Comparison of ENCODE assay signal across 17 mouse cellular contexts in genomic region chr6:148413638-148414037, GRCm38 (mm10). TPM values are rescaled to one million over a fixed set of nuclear protein-coding genes. Genes with fewer than 3 reads are reported as not detected.
DNase-seq lines count a peak whose midpoint lies in the region; ATAC-seq and TF ChIP-seq lines count a peak whose summit lies in the region.
"Had no signal": no experiment of that assay in that cellular context is flagged by ENCODE, and none has a peak within 500 bp of the region (broad histone marks: within the 10 kb centered on the region; RNA-seq: fewer than 3 reads in every experiment).

No protein-coding gene starts in this region.

- H3K4me2 ChIP-seq in intestine, postnatal 0 days (replicated peaks; ENCODE audit: low read depth), result no peak overlapping the region
- H3K4me2 ChIP-seq in intestine, embryonic 16.5 days (ENCODE audit: low read depth, low read length), result no peak overlapping the region
- H3K4me2 ChIP-seq in midbrain, postnatal 0 days (ENCODE audit: low read depth, low read length, poor library complexity, severe bottlenecking), result no peak overlapping the region
- H3K4me2 ChIP-seq in midbrain, embryonic 15.5 days, result no peak overlapping the region
- no peak overlapping the region for H3K4me2 ChIP-seq in forebrain, postnatal 0 days (ENCODE audit: low read depth)
- H3K4me2 ChIP-seq: embryonic facial prominence, embryonic 15.5 days; heart, embryonic 12.5 days; limb, embryonic 15.5 days; midbrain, embryonic 13.5 days had no signal

- ATAC-seq in intestine, postnatal 0 days, result no peak
- no peak for ATAC-seq in intestine, embryonic 16.5 days
- ATAC-seq in midbrain, postnatal 0 days (ENCODE audit: low FRiP score), result no peak
- ATAC-seq in midbrain, embryonic 15.5 days (replicated peaks), result no peak
- no peak for ATAC-seq in Patski
- no peak for ATAC-seq in forebrain, postnatal 0 days
- ATAC-seq: inflammation-experienced regulatory T-cells, adult 6 months; midbrain, embryonic 13.5 days had no signal

- no peaks in the 10 kb centered on the region for H3K36me3 ChIP-seq in intestine, postnatal 0 days (ENCODE audit: control insufficient read depth, insufficient read depth)
- H3K36me3 ChIP-seq in intestine, embryonic 16.5 days (ENCODE audit: control insufficient read depth, insufficient read depth, low read length), result no peaks in the 10 kb centered on the region
- 0 out of 2 replicates have a peak, but pooled peaks cover 3% of the 10 kb centered on the region for H3K36me3 ChIP-seq in midbrain, postnatal 0 days (ENCODE audit: insufficient read depth, low read length)
- H3K36me3 ChIP-seq in midbrain, embryonic 15.5 days (replicated peaks), result no peaks in the 10 kb centered on the region
- H3K36me3 ChIP-seq in splenic B cell, adult 2 months (ENCODE audit: control insufficient read depth, insufficient read depth, low read length, poor library complexity, severe bottlenecking), result no peaks in the 10 kb centered on the region
- H3K36me3 ChIP-seq in forebrain, postnatal 0 days (ENCODE audit: insufficient read depth), result peaks cover 4% of the 10 kb centered on the region; the same call in 1 of the 2 replicates
- H3K36me3 ChIP-seq: embryonic facial prominence, embryonic 15.5 days; midbrain, embryonic 13.5 days had no signal

- POLR2A ChIA-PET in Patski (lab: Charles Lee), result no interaction called here

- no peak overlapping the region for H3K27ac ChIP-seq in intestine, postnatal 0 days (ENCODE audit: low read depth, low read length)
- H3K27ac ChIP-seq in intestine, embryonic 16.5 days (ENCODE audit: low read length), result no peak overlapping the region
- H3K27ac ChIP-seq in midbrain, postnatal 0 days (ENCODE audit: low read depth, low read length), result no peak overlapping the region
- no peak overlapping the region for H3K27ac ChIP-seq in midbrain, embryonic 15.5 days
- H3K27ac ChIP-seq in forebrain, postnatal 0 days (ENCODE audit: low read depth, low read length), result no peak overlapping the region
- H3K27ac ChIP-seq: embryonic facial prominence, embryonic 15.5 days; limb, embryonic 15.5 days; midbrain, embryonic 13.5 days had no signal

- H3K9me3 ChIP-seq in intestine, postnatal 0 days (ENCODE audit: control insufficient read depth), result no peaks in the 10 kb centered on the region
- H3K9me3 ChIP-seq in intestine, embryonic 16.5 days (ENCODE audit: control insufficient read depth, low read length), result no peaks in the 10 kb centered on the region
- no peaks in the 10 kb centered on the region for H3K9me3 ChIP-seq in midbrain, postnatal 0 days (ENCODE audit: low read length)
- no peaks in the 10 kb centered on the region for H3K9me3 ChIP-seq in midbrain, embryonic 15.5 days
- no peaks in the 10 kb centered on the region for H3K9me3 ChIP-seq in forebrain, postnatal 0 days (ENCODE audit: low read length)
- H3K9me3 ChIP-seq: embryonic facial prominence, embryonic 15.5 days; heart, embryonic 12.5 days; limb, embryonic 15.5 days; midbrain, embryonic 13.5 days had no signal

- TF ChIP-seq CTCF in intestine, postnatal 0 days (IDR thresholded peaks at IDR 0.05; ENCODE audit: low read depth), result peak; percentile 39
- TF ChIP-seq CTCF in midbrain, postnatal 0 days (IDR thresholded peaks at IDR 0.05), result 0 out of 2 replicates have a peak, but pooled peaks have one; percentile 16
- peak; percentile 22 for TF ChIP-seq CTCF in Patski (IDR thresholded peaks at IDR 0.05)
- no peak for TF ChIP-seq CTCF in forebrain, postnatal 0 days (IDR thresholded peaks at IDR 0.05; ENCODE audit: low read depth)

- H3K4me3 ChIP-seq in intestine, postnatal 0 days (ENCODE audit: low read depth, low read length), result no peak overlapping the region
- H3K4me3 ChIP-seq in intestine, embryonic 16.5 days (ENCODE audit: low read length), result no peak overlapping the region
- H3K4me3 ChIP-seq in midbrain, postnatal 0 days (ENCODE audit: low read depth, low read length), result no peak overlapping the region
- H3K4me3 ChIP-seq in midbrain, embryonic 15.5 days, result no peak overlapping the region
- no peak overlapping the region for H3K4me3 ChIP-seq in forebrain, postnatal 0 days (ENCODE audit: low read depth, low read length)
- H3K4me3 ChIP-seq: embryonic facial prominence, embryonic 15.5 days; heart, embryonic 12.5 days; limb, embryonic 15.5 days; midbrain, embryonic 13.5 days had no signal

- no peaks in the 10 kb centered on the region for H3K4me1 ChIP-seq in intestine, postnatal 0 days (replicated peaks; ENCODE audit: control insufficient read depth, insufficient read depth, low read length)
- H3K4me1 ChIP-seq in intestine, embryonic 16.5 days (ENCODE audit: control insufficient read depth, insufficient read depth, low read length), result no peaks in the 10 kb centered on the region
- H3K4me1 ChIP-seq in midbrain, postnatal 0 days (ENCODE audit: insufficient read depth, low read length), result no peaks in the 10 kb centered on the region
- H3K4me1 ChIP-seq in midbrain, embryonic 15.5 days, result no peaks in the 10 kb centered on the region
- no peaks in the 10 kb centered on the region for H3K4me1 ChIP-seq in forebrain, postnatal 0 days (ENCODE audit: insufficient read depth)
- H3K4me1 ChIP-seq: embryonic facial prominence, embryonic 15.5 days; limb, embryonic 15.5 days; midbrain, embryonic 13.5 days had no signal

- no peak overlapping the region for H3K9ac ChIP-seq in intestine, postnatal 0 days (ENCODE audit: low read depth, low read length)
- no peak overlapping the region for H3K9ac ChIP-seq in intestine, embryonic 16.5 days (ENCODE audit: low read depth, low read length)
- no peak overlapping the region for H3K9ac ChIP-seq in midbrain, postnatal 0 days (replicated peaks; ENCODE audit: low read length, poor library complexity, severe bottlenecking)
- no peak overlapping the region for H3K9ac ChIP-seq in midbrain, embryonic 15.5 days
- no peak overlapping the region for H3K9ac ChIP-seq in forebrain, postnatal 0 days
- H3K9ac ChIP-seq: embryonic facial prominence, embryonic 15.5 days; heart, embryonic 12.5 days; limb, embryonic 15.5 days; midbrain, embryonic 13.5 days had no signal

- DNase-seq in midbrain, postnatal 0 days (ENCODE audit: low spot score), result no peak
- no peak for DNase-seq in Patski (ENCODE audit: low read depth, low spot score)
- peak; percentile 13 for DNase-seq in splenic B cell, adult 2 months (ENCODE audit: low read depth, low spot score)
- DNase-seq in gastrocnemius, adult 8-10 months (ENCODE audit: low spot score in 2 of 2), result no peak
- DNase-seq in forebrain, postnatal 0 days, result no peak
- DNase-seq: cerebellum, adult 18-20 months; heart, postnatal 4 days; kidney, postnatal 10 days; right cerebral cortex, adult 18-20 months had no signal

- H3K27me3 ChIP-seq in intestine, postnatal 0 days (replicated peaks; ENCODE audit: control insufficient read depth, insufficient read depth, low read length), result no peaks in the 10 kb centered on the region
- H3K27me3 ChIP-seq in intestine, embryonic 16.5 days (replicated peaks; ENCODE audit: control insufficient read depth, insufficient read depth, low read length), result no peaks in the 10 kb centered on the region
- H3K27me3 ChIP-seq in midbrain, postnatal 0 days (ENCODE audit: insufficient read depth, low read length), result no peaks in the 10 kb centered on the region
- no peaks in the 10 kb centered on the region for H3K27me3 ChIP-seq in midbrain, embryonic 15.5 days (replicated peaks)
- no peaks in the 10 kb centered on the region for H3K27me3 ChIP-seq in Patski
- no peaks in the 10 kb centered on the region for H3K27me3 ChIP-seq in splenic B cell, adult 2 months (ENCODE audit: control insufficient read depth, insufficient read depth, low read length, poor library complexity, severe bottlenecking)
- no peaks in the 10 kb centered on the region for H3K27me3 ChIP-seq in forebrain, postnatal 0 days (ENCODE audit: insufficient read depth, low read length)
- H3K27me3 ChIP-seq: embryonic facial prominence, embryonic 15.5 days; heart, embryonic 12.5 days; limb, embryonic 15.5 days; midbrain, embryonic 13.5 days had no signal

- CTCF ChIA-PET in Patski (lab: Charles Lee), result no interaction called here

- in situ Hi-C loops in Patski (cut with MboI; ENCODE audit: low pct_unique_long_range_greater_than_20kb), result no loop called here

RNA-seq across cellular contexts. Expression of gene Tmtc1, which starts 30.6 kb away (rescaled TPM):
- polyA plus RNA-seq in intestine, postnatal 0 days (2015; fragmentation: Nextera tagmentation; extraction: Ambion mirVana), result 0.81 and 0.88 TPM in 2 replicates
- 0.64 and 0.66 TPM in 2 replicates for polyA plus RNA-seq in intestine, embryonic 16.5 days (2015; fragmentation: Nextera tagmentation; extraction: Ambion mirVana)
- 29.4 and 30.9 TPM in 2 replicates for total RNA-seq in midbrain, postnatal 0 days (2014; rRNA removed)
- 1.6 and 2.0 TPM in 2 replicates for polyA plus RNA-seq in midbrain, postnatal 0 days (2015; fragmentation: Nextera tagmentation; extraction: Ambion mirVana)
- polyA plus RNA-seq in midbrain, embryonic 15.5 days (2015; fragmentation: Nextera tagmentation; extraction: Ambion mirVana), result 2.1 and 2.3 TPM in 2 replicates
- polyA plus RNA-seq in Patski (2021), result 1.0 TPM
- 10 to 100 TPM; 52.4 to 83.5 (median 65.3) TPM for total RNA-seq in gastrocnemius, adult 8-10 months (2022)
- total RNA-seq in forebrain, postnatal 0 days (2014; rRNA removed), result 18.9 and 20.5 TPM in 2 replicates
- polyA plus RNA-seq in forebrain, postnatal 0 days (2015; fragmentation: Nextera tagmentation; extraction: Ambion mirVana), result 1.3 and 1.7 TPM in 2 replicates
